Mouse (Mus musculus) gonadal fat pad, adult 2 months (tissue): ENCODE data around the gene Nfkb1. TPM values are rescaled to one million over a fixed set of nuclear protein-coding genes. Genes with fewer than 3 reads are reported as not detected.

Experiments
- DNase-seq: peaks from one replicate; pipeline ENCODE4 v3.0.0-alpha.2; 2012; ENCODE audit warnings: low read depth
- polyA plus RNA-seq: library from polyadenylated mRNA; depleted of rRNA; stranded (reverse); fragments of >200 nt; gene quantifications from 2 replicates; pipeline ENCODE4 v1.2.3, GENCODE M21; 2012

Nfkb1 gene
- polyA plus RNA-seq, 1 experiment, result 48.3 TPM

DNA sequence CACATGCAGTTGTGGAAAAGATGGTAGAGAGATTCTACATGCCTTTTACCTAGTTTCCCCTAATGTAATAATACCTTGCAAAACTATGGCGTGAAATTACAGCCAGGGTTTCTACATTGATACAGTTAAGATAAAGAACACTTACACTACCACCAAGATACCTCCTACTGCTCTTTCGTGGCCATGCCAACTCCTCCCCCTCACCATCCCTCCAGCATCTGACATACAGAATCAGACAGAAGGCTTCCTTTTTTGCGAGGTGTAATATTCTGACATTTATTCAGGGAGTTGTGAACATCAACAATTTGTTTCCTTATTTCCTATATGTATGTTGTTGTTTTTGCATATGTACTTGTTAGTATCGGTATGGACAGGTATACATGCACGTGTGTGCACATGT, 11.3 kb upstream of the Nfkb1 start:
- no peak for DNase-seq

DNA sequence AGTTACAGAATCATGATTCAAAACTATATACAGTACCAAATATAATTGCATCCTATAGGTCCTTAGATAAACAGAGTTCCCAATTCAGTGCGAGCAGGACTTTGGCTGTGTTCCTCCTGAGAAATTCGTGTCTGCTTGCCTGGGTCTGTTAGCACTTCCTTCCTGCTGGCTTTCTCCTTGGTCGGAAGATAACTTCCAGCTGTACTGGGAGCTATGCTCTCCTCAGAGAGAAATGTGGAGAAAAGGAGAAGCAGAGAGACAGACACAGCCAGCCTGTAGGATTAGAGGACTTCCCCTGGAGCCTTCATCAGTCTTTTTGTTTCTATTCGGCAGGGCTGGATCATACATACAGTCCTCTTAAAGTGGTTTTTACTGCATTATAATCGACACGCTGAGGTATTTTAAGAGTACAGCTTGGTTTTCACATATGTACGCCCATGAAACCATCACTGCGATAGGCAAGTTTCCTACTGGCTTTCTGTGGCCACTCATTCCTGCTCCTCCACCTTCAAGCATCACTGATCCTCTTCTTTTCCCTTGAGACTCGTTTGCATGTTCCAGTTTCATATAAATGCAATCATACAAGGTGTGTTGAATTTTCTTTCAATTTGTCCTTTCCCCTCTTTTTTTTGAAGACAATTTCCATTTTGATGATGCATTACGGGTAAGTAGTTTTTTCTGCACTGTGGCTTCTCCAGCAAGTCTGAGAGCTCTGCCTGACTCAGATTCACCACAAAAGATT, 8.3 kb upstream of the Nfkb1 start:
- no peak for DNase-seq

DNA sequence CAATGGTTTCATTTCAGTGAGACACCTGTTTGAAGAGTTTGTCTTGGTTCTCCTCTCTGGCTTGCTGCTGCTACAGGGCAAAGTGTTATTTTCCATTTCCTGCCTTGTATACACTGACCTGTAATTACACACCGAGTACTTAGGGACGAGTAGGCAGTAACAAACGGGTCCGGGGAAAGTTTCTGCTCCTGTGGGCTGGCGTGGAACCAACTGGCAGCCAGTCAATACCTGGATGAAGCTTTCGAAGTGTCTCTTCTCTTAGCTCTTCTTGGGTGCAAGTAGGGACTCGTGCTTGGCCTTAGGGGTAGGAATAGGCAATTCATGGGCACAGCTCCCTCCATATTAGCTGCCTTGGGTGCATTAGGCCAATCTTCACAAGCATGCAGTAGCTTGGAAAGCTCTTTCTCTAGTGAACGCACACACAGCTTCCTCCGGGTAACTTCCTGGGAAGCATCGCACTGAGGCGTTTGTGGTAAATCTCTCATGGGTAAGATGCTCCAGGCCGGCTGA, 7.2 kb upstream of the Nfkb1 start:
- DNase-seq, result no peak

DNA sequence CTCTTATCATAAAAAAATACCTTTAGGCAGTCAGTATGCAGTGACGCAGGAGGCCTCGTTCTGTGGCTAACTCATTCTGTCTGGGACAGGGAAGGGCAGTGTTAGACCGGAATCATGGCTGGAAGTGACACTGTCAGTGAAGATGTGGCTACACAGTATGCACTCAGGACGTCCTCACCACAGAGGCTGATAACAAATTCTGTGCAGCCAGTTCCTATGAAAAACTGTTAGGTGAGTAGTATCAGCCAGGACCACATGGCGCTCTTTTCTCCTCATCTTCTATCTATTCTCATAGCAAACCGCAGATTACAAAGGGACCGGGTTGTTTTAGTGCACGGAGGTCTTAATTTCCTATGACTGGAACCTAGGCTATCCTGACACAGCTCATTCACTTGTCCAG, 4.9 kb upstream of the Nfkb1 start:
- DNase-seq, result no peak

DNA sequence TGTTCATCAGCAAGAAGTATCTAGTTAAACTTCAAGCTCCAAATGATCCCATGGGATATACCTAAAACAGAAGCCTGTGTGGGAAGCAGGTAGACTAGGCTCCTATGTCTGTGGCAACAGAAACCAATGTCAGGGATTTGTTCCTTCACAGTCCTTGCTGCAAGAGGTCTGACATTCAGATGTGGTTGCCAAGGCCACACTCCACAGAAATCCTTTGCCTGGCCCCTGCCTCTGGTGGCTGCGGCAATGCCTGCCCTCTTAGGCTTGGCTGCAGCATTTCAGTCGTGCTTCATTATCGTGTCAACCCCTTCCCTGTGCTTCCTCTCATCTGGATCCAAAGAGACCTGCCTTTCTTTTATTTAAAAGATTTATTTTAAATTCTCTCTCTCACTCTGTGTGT, 1.7 kb upstream of the Nfkb1 start:
- DNase-seq, result no peak

DNA sequence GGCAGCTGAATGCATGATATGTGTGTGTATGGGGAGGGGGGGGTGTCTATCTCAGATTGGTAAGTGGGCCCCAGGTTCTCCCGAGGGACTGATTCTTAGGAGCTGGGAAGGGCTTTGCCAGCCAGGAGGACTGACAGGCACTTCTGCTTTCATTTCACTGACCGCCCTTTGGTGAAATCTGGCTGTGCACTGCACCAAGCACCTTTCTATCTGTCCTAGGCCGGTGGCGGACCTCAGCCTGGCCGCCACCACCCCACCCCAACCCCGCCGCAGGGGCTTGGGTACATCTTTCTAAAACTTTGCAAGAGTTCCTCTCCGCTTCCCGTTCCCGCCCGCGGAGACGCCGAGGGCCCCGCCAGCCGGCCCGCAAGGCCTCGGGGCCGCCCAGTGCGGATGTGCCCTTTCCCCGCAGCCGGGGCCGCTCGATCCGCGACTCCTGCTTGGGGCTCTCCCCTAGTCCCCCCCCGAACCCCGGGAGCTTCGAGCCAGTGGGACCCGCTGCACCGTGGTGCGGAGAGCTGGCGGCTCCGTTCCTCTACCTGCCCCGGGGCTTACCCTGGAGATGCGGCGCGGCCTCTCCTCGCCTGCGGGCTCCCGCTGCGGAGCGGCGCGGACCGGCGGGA, 668 bp downstream of the Nfkb1 start:
- no peak for DNase-seq

DNA sequence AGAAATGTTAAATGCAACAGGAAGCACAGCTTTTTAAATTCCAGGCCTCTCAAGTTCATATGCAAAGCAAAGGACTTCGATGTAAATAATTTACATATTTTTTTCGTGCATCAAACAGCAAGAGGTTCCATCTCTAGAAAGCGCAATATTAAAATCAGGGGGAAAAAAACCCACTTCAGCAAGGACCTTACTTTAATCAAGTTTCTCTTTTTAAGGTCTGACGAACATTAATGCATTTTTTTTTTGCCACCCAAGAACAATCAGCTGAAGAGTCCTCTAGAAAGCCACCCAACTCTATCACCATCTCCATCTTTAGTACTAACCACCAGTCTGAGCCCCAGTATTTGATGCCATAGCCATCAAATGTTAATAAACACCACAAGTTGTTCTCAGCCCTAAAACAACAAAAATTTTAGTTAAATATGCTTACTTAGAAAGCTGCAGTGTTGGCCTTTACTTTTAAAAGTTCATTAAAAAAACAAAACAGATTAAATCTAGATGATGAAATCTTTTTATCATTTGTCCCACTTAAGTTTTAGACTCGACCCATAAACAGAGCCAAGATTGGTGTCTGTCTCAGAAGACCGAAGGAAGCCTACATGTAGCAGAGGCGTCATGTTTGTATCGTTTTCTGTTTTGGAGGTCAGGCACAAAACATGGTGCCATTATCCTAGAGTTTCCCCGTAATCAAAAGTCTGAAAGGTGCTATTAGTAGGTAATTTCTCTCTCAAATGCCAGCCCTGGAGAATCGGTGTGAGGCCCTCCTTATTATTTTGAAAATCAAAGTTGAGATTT, 1.4 kb downstream of the Nfkb1 start:
- DNase-seq, result no peak

DNA sequence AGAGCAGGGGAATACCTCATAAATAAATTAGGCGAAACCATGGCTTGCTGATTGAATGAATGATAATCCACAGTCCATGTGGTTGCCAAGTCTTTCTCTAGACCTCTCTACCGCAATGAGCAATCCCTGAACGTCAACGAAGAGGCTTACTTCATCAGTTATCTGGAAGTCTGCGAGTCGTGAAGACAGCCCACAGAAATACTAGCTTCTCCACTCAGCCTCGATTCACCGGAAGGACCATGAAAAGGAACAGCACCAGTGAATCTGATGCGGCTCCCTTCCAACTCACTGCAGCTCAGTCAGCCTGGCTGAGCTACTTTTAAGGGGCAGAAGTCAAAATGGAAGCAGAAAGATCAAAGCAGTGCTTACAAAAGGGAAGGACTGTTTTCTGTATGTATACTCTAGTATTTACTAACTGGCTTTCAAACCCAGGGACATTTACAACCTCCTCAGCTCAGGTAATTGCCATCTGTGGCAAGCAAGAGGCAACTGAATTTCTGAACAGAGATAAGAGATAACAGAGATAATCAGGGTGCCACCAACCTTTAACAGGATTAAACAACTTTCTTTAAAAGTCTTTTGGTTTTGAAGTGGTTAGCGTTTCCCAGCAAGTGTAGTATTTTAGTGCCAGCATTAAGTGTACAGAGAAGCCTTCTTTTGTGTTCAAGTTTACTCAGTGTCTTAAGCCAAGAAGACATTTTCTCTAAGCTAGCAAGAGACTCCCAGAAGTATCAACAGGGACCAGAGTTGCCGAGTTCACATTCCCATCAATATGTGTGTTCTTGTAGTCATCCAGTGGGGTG, 2.2 kb downstream of the Nfkb1 start:
- DNase-seq, result no peak

DNA sequence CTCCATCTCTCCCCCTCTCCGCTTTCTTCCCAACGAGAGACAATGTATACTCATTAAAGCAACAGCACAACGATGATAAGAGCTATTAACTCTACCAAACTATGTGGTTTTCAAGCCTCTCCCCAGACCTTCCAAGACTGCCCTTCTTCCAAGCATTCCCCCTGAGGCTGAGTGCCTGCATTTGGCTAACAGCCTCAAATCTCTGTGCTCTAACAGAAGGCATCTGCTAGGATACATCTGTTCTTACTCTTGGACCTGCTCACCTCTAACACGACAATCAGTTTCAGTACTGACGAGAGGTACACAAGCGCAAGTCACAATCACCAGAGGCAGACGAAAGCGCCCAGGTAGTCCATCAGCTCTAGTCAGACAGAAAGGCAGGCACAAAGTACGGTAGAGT, 3.4 kb downstream of the Nfkb1 start:
- no peak for DNase-seq

DNA sequence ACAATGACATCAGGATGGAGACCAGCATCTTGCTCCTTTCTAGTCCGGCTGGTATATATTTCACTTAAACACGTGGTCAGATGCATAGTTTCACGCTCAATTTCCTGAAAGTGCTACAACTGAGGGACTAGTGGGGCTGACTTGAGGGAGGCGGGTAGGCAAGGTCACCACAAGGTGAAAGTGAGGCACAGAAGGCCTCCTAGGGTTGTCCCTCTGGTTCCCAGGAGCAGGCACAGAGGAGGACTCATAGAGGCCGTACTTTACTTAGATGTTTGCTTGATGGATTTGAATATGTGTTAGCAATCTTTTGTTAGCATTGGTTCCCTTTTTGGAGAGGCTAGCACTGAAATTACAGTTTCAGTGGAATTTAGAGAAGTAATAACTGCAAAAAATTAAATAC, 4.9 kb downstream of the Nfkb1 start:
- DNase-seq, result no peak

DNA sequence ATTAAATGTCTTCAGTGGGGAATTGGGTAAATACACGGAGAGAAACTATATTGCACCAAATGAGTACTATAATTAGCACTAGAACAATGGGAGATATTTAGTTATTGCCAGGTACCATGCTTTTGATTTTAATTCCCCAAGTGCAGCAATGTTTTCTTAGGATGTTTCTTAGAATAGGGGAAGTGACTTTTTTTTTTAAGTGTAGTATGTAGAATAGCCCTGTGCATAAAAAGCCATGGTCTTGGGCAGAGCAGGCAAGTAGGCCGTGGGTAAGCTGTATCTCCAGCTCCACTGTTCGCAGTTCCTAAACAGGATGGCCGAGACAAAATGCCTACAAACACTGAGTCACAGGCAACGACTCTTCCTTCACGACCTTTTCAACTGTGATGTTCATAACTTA, 8.1 kb downstream of the Nfkb1 start:
- DNase-seq, result no peak

DNA sequence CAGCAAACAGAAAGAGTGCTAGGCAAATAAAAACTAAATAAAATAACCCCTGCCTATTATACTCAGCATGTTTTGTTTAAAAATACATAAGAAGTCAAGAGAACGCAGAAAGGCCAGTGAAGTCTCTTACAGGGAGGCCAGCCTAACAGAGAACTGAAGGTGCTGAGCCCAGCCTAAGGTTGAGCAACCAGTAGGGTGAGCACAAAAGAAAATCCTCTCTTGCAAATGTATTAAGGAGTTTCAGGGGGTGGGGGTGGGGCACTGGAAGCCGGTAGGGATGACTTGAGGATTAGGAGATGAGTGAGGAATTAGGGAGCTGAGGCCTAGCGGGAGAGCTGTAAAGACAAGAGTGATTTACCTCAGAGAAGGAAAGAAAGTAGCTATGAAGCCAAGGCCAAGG, 9.1 kb downstream of the Nfkb1 start:
- DNase-seq, result no peak

DNA sequence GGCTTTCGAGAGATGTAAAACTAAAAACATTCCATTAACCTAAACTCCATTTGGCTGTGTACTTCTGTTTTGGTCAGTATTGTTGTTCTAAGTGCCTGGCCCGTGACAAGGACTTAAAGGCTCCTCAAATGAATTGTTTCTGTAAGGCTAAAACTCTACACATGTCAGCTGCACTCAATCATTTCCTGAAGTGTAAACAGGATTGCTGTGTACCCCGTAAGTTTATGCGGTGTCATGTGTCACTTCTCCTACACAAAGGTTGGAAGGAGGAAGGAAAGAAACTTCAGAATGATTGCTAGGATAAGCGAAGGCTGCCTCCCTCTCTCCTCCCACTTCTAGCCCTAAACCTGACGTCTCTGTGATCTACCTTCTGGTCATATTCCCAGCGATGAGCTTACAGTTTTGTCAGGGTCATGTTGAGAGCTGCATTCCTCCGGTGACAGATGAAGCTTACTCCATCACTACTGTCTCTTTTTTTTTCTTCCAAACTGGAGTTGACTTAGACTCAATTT, 10.0 kb downstream of the Nfkb1 start:
- no peak for DNase-seq

DNA sequence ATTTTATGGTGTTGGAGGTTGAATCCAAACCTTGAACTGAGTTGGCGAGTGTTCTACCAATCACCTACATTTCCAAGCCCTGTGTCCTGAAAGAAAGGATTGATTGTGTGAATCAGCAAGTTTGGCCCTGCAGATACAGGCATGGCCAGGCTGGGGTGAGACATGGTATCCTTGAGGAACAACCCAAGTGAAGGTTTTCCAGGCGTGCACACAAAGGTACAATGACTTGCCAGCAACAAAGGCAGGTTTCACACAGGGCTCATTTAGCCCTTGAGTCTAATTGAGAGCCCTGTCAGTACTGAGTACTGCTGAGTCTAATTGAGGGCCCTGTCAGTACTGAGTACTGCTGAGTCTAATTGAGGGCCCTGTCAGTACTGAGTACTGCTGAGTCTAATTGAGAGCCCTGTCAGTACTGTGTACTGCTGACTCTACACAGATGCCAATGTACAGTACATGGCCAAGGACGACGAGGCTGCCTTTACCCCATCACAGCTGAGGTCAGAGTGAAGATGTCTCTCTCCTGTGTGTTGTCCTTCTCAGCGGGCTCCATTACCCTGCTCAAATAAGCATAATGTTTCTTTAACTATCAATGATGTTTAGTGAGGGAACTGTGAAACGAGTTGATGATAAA, 11.0 kb downstream of the Nfkb1 start:
- no peak for DNase-seq

DNA sequence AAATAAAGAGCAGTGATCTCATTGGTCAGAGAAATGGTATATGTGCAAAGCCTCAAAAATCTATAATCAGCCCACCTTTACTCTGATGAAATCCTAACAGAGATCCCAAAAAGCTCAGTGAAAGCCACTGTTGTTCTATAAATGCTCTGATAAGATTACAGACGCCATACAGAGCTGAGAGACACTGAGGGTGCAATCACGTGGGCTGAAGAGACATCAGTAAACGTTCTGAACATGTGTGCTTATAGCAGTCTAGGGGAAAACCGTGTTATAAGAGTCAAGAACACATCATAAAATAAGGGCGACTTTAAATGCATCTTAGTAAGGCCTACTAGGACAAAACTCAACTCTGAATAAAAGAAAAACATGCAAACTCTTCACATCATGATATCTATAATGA, 14.3 kb downstream of the Nfkb1 start:
- DNase-seq, result no peak

DNA sequence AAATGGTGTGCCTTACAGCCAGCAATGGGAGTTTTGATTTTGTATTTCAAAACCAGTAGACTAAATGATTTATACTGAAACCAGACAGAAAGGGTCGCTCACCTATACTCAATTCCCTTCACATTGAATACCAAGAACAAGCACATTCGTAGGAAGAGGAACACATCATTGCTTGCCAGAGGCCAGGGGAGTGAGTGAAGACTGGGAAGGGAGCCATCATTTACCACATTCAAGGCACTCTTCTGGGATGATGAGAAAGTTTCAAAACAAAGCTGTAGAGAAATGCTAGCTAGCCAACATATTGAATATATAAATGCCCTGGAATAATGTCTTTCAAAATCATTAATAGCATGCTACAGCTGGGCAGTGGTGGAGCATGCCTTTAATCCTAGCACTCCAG, 15.0 kb downstream of the Nfkb1 start:
- DNase-seq, result no peak

DNA sequence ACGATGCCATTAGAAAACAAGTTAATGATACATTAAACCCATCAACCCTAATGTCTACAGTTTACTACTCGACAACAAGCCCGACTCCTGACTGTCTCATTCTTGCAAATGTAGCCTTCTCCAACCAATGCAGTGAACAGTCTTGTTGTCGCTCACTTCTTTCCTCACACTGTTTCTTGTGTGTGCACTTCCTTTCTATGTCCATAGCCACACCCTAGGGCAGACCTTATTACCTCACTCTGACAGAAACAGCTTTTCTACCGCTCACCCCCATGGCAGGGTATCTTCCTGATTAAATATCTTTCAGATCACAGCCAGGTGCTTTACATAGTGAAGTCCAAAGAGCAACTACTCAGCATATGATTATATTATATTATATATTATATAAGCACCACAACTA, 15.9 kb downstream of the Nfkb1 start:
- no peak for DNase-seq

DNA sequence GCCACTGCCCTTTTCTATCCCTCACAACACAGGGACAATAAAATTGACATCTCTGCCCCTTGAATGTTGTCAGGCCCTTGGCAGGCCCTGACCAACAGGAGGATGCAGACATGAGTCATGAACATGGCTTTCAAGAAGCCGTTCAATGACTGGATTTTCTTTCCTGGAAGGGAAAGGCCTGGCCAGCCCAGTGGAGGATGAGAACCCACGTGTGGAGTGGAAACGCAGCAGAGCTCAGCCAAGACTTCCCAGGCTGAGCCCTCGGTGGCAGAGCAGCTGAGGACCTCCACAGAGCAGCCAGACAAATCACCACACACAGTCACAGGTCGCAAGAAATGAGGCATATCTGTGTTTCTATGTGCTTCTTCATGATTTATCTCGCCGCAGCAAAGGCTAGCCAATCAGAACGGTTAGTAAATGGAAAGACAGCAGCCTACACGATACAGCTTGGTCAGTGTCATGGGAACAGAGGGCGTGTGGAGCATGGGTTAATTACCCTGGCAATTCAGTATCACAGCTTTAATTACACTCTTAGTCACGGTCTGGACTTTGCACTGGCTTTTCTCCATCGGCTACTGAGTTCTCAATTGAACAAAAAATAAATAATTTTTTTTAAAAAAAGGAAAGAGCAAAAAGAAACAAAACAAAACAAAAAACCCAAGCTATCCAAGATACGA, 16.5 kb downstream of the Nfkb1 start:
- no peak for DNase-seq

DNA sequence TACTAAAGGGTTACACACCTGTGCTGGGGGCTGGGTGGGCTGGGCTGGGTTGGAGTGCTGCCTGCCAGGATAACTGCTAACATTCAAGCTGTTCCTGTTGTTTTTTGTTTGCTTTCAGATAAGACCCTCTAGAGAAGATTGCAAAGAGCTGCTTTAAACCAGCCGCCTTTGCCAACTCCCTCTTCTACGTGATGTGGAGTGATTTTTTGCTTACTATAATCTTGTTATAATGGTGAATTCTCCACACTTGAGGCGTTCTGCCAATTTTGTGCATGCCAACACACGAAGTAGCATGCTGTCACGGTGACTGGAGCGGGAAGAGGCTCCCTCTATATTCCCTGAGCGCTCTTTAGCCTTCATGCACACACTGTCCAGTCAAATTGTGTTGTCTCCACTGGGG, 17.7 kb downstream of the Nfkb1 start:
- no peak for DNase-seq

DNA sequence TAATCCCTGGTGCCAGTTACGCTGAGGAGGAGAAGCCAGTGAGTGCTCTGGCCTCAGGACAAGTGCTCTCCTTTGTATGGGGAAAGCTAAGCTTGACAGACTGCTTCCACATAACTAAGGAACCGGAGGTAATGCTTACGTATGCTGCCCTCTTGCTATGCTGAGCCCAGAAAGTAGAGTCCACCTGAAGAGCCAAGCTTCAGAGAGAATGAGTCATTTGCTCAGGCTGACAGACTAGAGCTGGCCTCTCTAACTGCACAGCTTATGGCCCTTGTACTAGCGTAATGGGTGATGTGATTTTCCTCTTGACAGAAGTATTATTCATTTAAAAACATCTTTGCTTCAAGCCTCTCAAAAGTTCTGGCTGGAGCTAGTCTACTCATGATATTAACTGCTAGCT, 18.3 kb downstream of the Nfkb1 start:
- no peak for DNase-seq

DNA sequence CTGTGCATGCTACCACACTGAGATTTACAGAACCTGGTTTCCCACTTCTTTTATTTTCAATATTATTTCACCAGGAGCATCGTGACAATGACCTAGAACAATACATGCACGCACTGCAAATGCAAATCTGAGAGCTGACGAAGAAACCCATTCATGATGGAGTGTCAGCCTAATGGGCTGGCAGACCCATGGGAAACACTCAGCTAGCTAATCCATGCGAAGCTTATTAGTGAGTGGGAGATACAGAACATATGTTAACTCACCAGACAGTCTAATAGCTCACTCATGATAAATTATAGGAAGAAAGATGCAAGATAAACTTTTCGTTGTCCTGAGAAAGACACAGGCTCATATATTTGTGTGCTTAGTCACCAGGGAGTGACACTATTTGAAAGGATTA, 19.2 kb downstream of the Nfkb1 start:
- no peak for DNase-seq
